Comparison of ENCODE assay signal across 19 mouse cellular contexts in the genomic region with DNA sequence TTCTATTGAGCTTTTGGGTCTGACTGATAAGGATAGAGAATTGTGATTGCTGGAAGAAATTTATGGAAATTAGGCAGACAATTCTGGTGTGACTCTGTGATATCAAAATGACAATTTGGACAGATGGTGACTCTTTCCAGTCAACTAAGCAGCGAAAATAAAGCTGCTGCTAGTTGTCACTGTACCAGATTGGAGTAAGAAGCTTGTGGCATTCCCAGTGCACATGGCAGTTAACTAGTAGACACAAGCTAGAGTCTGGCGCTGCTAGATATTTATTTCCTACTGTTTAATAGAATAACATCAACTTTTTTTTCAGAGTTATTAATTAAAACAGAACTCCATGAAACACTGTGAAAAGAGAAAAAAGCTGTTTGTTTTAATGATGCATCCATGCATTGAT.
DNase-seq lines count a peak whose midpoint lies in the region; ATAC-seq and TF ChIP-seq lines count a peak whose summit lies in the region.
"Had no signal": no experiment of that assay in that cellular context is flagged by ENCODE, and none has a peak within 500 bp of the region (broad histone marks: within the 10 kb centered on the region; RNA-seq: fewer than 3 reads in every experiment).

No protein-coding gene starts in this region.

- H3K9ac ChIP-seq in forebrain, embryonic 16.5 days (replicated peaks; ENCODE audit: low read depth, low read length) = no peak overlapping the region
- H3K9ac ChIP-seq: embryonic facial prominence, embryonic 12.5 days had no signal

- TF ChIP-seq POLR2A in lung, adult 2 months (IDR thresholded peaks at IDR 0.05; ENCODE audit: borderline replicate concordance, extremely low read depth, low read depth, low read length) = no peak

- peak; percentile 32 for DNase-seq in layer of hippocampus, adult 11-12 months (ENCODE audit: low spot score)
- no peak for DNase-seq in layer of hippocampus, postnatal 25 days (ENCODE audit: extremely low spot score in 1 of 2, low spot score in 1 of 2)
- DNase-seq in layer of hippocampus, adult 8-10 months (ENCODE audit: low spot score in 2 of 2) = peak; percentile 8 to 16
- DNase-seq in retina, postnatal 1 day = peak; percentile 1
- DNase-seq in lung, adult 2 months = no peak
- no peak for DNase-seq in neural tube, embryonic 10.5 days (ENCODE audit: extremely low spot score, low spot score)
- DNase-seq: cerebellum, adult 11 months; gastrocnemius, postnatal 25 days; kidney, adult 18-20 months; liver; lung, postnatal 10 days; right cerebral cortex, adult 18-20 months; thymus, postnatal 25 days had no signal

- no peaks in the 10 kb centered on the region for H3K36me3 ChIP-seq in forebrain, embryonic 16.5 days (ENCODE audit: control insufficient read depth, insufficient read depth)
- H3K36me3 ChIP-seq: embryonic facial prominence, embryonic 12.5 days; hindbrain, embryonic 10.5 days had no signal

- TF ChIP-seq CTCF in lung, adult 2 months (IDR thresholded peaks at IDR 0.05; ENCODE audit: insufficient read depth, low read length) = no peak

- no peak overlapping the region for H3K27ac ChIP-seq in forebrain, embryonic 16.5 days (ENCODE audit: low read length)
- H3K27ac ChIP-seq: embryonic facial prominence, embryonic 12.5 days; hindbrain, embryonic 10.5 days; kidney, postnatal 0 days had no signal

- H3K4me3 ChIP-seq in forebrain, embryonic 16.5 days (replicated peaks; ENCODE audit: low read length) = no peak overlapping the region
- H3K4me3 ChIP-seq in lung, adult 2 months (replicated peaks; ENCODE audit: extremely low read depth, low read depth, low read length) = no peak overlapping the region
- H3K4me3 ChIP-seq: embryonic facial prominence, embryonic 12.5 days; erythroblast, embryonic 14.5 days; hindbrain, embryonic 10.5 days had no signal

- H3K4me2 ChIP-seq in forebrain, embryonic 16.5 days (ENCODE audit: low read length) = no peak overlapping the region
- H3K4me2 ChIP-seq: embryonic facial prominence, embryonic 12.5 days had no signal

- 41% methylated on average over 2 of the region's 2 CpGs for WGBS in forebrain, embryonic 16.5 days
- WGBS in lung, adult 2 months = 69% methylated on average over 2 of the region's 2 CpGs

- no peaks in the 10 kb centered on the region for H3K27me3 ChIP-seq in forebrain, embryonic 16.5 days (replicated peaks; ENCODE audit: control insufficient read depth, insufficient read depth, low read length)
- H3K27me3 ChIP-seq: embryonic facial prominence, embryonic 12.5 days had no signal

- no peaks in the 10 kb centered on the region for H3K4me1 ChIP-seq in forebrain, embryonic 16.5 days (replicated peaks; ENCODE audit: control insufficient read depth, insufficient read depth, low read length)
- H3K4me1 ChIP-seq in lung, adult 2 months (ENCODE audit: control insufficient read depth, insufficient read depth, low read length) = no peaks in the 10 kb centered on the region
- H3K4me1 ChIP-seq: embryonic facial prominence, embryonic 12.5 days; hindbrain, embryonic 10.5 days had no signal

- no peaks in the 10 kb centered on the region for H3K9me3 ChIP-seq in forebrain, embryonic 16.5 days (ENCODE audit: control insufficient read depth, low read length)
- H3K9me3 ChIP-seq: embryonic facial prominence, embryonic 12.5 days; hindbrain, embryonic 10.5 days had no signal

- peak; percentile 91 for ATAC-seq in forebrain, embryonic 16.5 days
- ATAC-seq: midbrain, embryonic 16.5 days had no signal

Comparison
In these comparisons a context has a peak if more than half of its experiments do, and no peak if none do; other contexts are left out.
1. DNase-seq: peak in layer of hippocampus, adult 11-12 months (single experiment), layer of hippocampus, adult 8-10 months (2 of 2) and retina, postnatal 1 day (single experiment); none in layer of hippocampus, postnatal 25 days (0 of 2), lung, adult 2 months (single experiment) and neural tube, embryonic 10.5 days (single experiment).